Mouse (Mus musculus) CD8-positive naive resting alpha-beta T cell, adult 57 days (primary cell): ENCODE measurements around the gene Chmp3. TPM values are rescaled to one million over a fixed set of nuclear protein-coding genes. Genes with fewer than 3 reads are reported as not detected.

Experiments used
- total RNA-seq: library from RNA; stranded (reverse); gene quantifications from one replicate; pipeline ENCODE4 v1.2.4, GENCODE M21; 2023

Gene Chmp3
- total RNA-seq = 44.9 TPM

GRCm38 (mm10) chr6:71543686-71544499 is at the start of gene Chmp3:
TSS of gene Chmp3 (plus strand) at chr6:71543797.

Other genes starting within 250 kb of the Chmp3 start
- 1.2 TPM for gene Smyd1, start 221.6 kb upstream of the Chmp3 start, total RNA-seq
- gene Cd8b1, start 221.0 kb upstream of the Chmp3 start, total RNA-seq = 734 TPM
- gene Cd8a, start 170.4 kb upstream of the Chmp3 start, total RNA-seq = 666 TPM
- 85.6 TPM for gene Rmnd5a, start 103.2 kb upstream of the Chmp3 start, total RNA-seq
- 40.0 TPM for gene Rnf103, start 49.9 kb upstream of the Chmp3 start, total RNA-seq
- 162 TPM for gene Kdm3a, start 89.2 kb downstream of the Chmp3 start, total RNA-seq
- gene Reep1, start 163.8 kb downstream of the Chmp3 start, total RNA-seq = 0.58 TPM